Comparison of ENCODE assay signal across 12 mouse cellular contexts in the genomic region with DNA sequence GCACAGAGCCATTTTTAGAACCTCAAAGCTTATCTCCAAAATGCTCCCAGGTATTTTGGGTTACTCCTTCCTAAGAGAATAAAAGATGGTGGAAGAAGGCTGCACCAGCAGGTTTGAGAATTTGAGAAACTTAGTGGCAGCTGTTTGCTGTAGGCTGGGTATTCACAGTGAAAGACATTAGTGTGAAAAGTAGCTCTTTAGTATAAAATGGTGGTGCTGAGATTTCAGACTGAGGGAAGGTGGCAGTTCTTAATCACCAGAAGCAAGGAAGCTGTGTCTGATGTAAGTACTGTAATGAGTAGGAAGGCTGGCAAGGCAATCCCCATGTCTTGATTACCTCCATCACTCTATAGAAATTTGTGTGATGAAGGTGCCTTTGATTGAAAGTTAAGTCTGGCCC.
"Had no signal": no experiment of that assay in that cellular context is flagged by ENCODE, and none has a peak within 500 bp of the region (broad histone marks: within the 10 kb centered on the region; RNA-seq: fewer than 3 reads in every experiment).

No protein-coding gene starts in this region.

- DNase-seq: gastrocnemius, adult 2 months; gastrocnemius, postnatal 10 days; gastrocnemius, postnatal 25 days; heart, adult 18-20 months; heart, postnatal 10 days; heart, postnatal 4 days; kidney, adult 18-20 months; kidney, adult 8-10 months; kidney, postnatal 10 days; kidney, postnatal 25 days; liver; liver, embryonic 13.5 days had no signal
